Mouse (Mus musculus) inflammation-experienced regulatory T-cells, adult 16 weeks (primary cell): ENCODE results near the gene Haghl. TPM values are rescaled to one million over a fixed set of nuclear protein-coding genes. Genes with fewer than 3 reads are reported as not detected.

ENCODE experiments used
- polyA plus RNA-seq: library from polyadenylated mRNA; unstranded; fragments of 100-300 nt; shearing (Covaris generic); gene quantifications from one replicate; pipeline ENCODE4 v1.2.1, GENCODE M21; 2017

The Haghl gene
- 59.1 TPM for polyA plus RNA-seq

GRCm38 (mm10) chr17:25785281-25785745, at the start of gene Haghl:
Haghl (minus strand) TSS chr17:25785673.

GRCm38 (mm10) chr17:25833291-25833663, 47.8 kb upstream of the Haghl start, which contains the start of gene Stub1:
Stub1 (minus strand) TSS chr17:25833404.

GRCm38 (mm10) chr17:25828712-25829557, 43.5 kb upstream of the Haghl start, which contains the start of gene Jmjd8:
Jmjd8 (plus strand) TSS chr17:25828867.

GRCm38 (mm10) chr17:25823452-25823851, 38.0 kb upstream of the Haghl start, which contains the start of gene Wdr24:
Wdr24 (plus strand) TSS chr17:25823627.

GRCm38 (mm10) chr17:25808789-25809605, 23.5 kb upstream of the Haghl start, which contains the start of gene Fbxl16:
Fbxl16 (plus strand) TSS chr17:25809085.

GRCm38 (mm10) chr17:25796951-25797369, 11.5 kb upstream of the Haghl start, which contains the start of gene Metrn:
Metrn (minus strand) TSS chr17:25797136.

GRCm38 (mm10) chr17:25795609-25796092, 10.2 kb upstream of the Haghl start, which contains the start of gene AC134908.4:
AC134908.4 (minus strand) TSS chr17:25795659.

GRCm38 (mm10) chr17:25792615-25793014, 7.1 kb upstream of the Haghl start, which contains the start of gene Fam173a:
Fam173a (minus strand) TSS chr17:25792901.

GRCm38 (mm10) chr17:25786280-25786679, 807 bp upstream of the Haghl start, which contains the start of gene Ccdc78:
Ccdc78 (plus strand) TSS chr17:25786580.

GRCm38 (mm10) chr17:25773549-25774120, 11.8 kb downstream of the Haghl start, which contains the start of gene Narfl:
Narfl (plus strand) TSS chr17:25773776.

GRCm38 (mm10) chr17:25754241-25754640, 31.2 kb downstream of the Haghl start, which contains the start of gene Msln:
Msln (minus strand) TSS chr17:25754378.

GRCm38 (mm10) chr17:25735745-25736144, 49.7 kb downstream of the Haghl start, which contains the start of gene Mslnl:
Mslnl (plus strand) TSS chr17:25736042.

Other genes starting within 250 kb of the Haghl start
- not detected for gene Sox8, start 215.0 kb downstream of the Haghl start, polyA plus RNA-seq
- 27.7 TPM for gene Lmf1, start 206.6 kb downstream of the Haghl start, polyA plus RNA-seq
- gene Gng13, start 68.5 kb downstream of the Haghl start, polyA plus RNA-seq: not detected
- 7.4 TPM for gene Chtf18, start 58.3 kb downstream of the Haghl start, polyA plus RNA-seq
- gene Rpusd1, start 58.0 kb downstream of the Haghl start, polyA plus RNA-seq: 18.0 TPM
- not detected for gene Mslnl, start 49.6 kb downstream of the Haghl start, polyA plus RNA-seq
- not detected for gene Msln, start 31.3 kb downstream of the Haghl start, polyA plus RNA-seq
- gene Narfl, start 11.9 kb downstream of the Haghl start, polyA plus RNA-seq: 32.2 TPM
- gene Ccdc78, start 907 bp upstream of the Haghl start, polyA plus RNA-seq: 0.35 TPM
- gene Fam173a, start 7.2 kb upstream of the Haghl start, polyA plus RNA-seq: 247 TPM
- not detected for gene AC134908.4, start 10.0 kb upstream of the Haghl start, polyA plus RNA-seq
- gene Metrn, start 11.5 kb upstream of the Haghl start, polyA plus RNA-seq: 15.2 TPM
- gene Fbxl16, start 23.4 kb upstream of the Haghl start, polyA plus RNA-seq: not detected
- 54.5 TPM for gene Wdr24, start 38.0 kb upstream of the Haghl start, polyA plus RNA-seq
- 46.5 TPM for gene Jmjd8, start 43.2 kb upstream of the Haghl start, polyA plus RNA-seq
- gene Stub1, start 47.7 kb upstream of the Haghl start, polyA plus RNA-seq: 123 TPM
- 0.80 TPM for gene Rhbdl1, start 51.6 kb upstream of the Haghl start, polyA plus RNA-seq
- gene Gm20683, start 56.1 kb upstream of the Haghl start, polyA plus RNA-seq: 0.59 TPM
- 49.6 TPM for gene Rhot2, start 59.2 kb upstream of the Haghl start, polyA plus RNA-seq
- gene Wdr90, start 75.8 kb upstream of the Haghl start, polyA plus RNA-seq: 9.9 TPM
- gene Mcrip2, start 83.1 kb upstream of the Haghl start, polyA plus RNA-seq: 6.3 TPM
- 103 TPM for gene Mettl26, start 89.4 kb upstream of the Haghl start, polyA plus RNA-seq
- gene Wfikkn1, start 95.2 kb upstream of the Haghl start, polyA plus RNA-seq: 1.0 TPM
- gene Rab40c, start 134.1 kb upstream of the Haghl start, polyA plus RNA-seq: 9.1 TPM
- gene Pigq, start 159.3 kb upstream of the Haghl start, polyA plus RNA-seq: 76.3 TPM
- gene Nhlrc4, start 159.3 kb upstream of the Haghl start, polyA plus RNA-seq: not detected
- not detected for gene A930017K11Rik, start 166.9 kb upstream of the Haghl start, polyA plus RNA-seq
- 27.9 TPM for gene Capn15, start 200.1 kb upstream of the Haghl start, polyA plus RNA-seq